ENCODE assay signal across 27 mouse cellular contexts in the genomic region with DNA sequence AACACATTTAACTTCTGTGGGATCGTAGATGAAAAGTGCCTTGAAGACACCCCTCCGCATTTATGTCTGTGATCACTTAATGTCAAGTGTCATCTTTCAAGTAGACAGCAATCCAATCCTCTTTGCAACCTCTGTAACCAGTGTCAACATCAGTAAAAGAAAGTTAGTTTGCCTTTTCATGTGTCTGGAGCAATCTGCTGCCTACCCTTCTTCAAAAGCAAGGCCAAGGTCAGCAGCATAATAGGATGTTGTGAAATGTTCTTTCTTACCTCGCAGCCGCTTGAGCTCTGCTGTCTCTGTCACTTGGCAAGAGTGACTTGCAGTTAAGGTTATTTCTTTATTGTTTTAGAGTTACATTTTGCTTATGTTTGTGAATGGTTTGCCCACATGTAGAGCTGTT.
"Had no signal": no experiment of that assay in that cellular context is flagged by ENCODE, and none has a peak within 500 bp of the region (broad histone marks: within the 10 kb centered on the region; RNA-seq: fewer than 3 reads in every experiment).

No protein-coding gene starts in this region.

- H3K4me3 ChIP-seq: heart, embryonic 10.5 days; heart, embryonic 12.5 days; hindbrain, embryonic 10.5 days; hindbrain, embryonic 12.5 days; kidney, embryonic 15.5 days; left cerebral cortex, adult 2 months; limb, embryonic 10.5 days; limb, embryonic 12.5 days; liver, embryonic 13.5 days had no signal

- H3K9ac ChIP-seq: heart, embryonic 12.5 days; hindbrain, embryonic 12.5 days; hindbrain, embryonic 14.5 days; kidney, embryonic 15.5 days; limb, embryonic 12.5 days; liver, embryonic 13.5 days had no signal

- H3K27ac ChIP-seq: heart, embryonic 10.5 days; hindbrain, embryonic 10.5 days; hindbrain, embryonic 12.5 days; hindbrain, embryonic 14.5 days; kidney, embryonic 15.5 days; kidney, postnatal 0 days; left cerebral cortex, adult 2 months; limb, embryonic 10.5 days; limb, embryonic 12.5 days; liver, embryonic 13.5 days had no signal

- ATAC-seq: hindbrain, embryonic 16.5 days; intestine, embryonic 16.5 days had no signal

- H3K27me3 ChIP-seq: heart, embryonic 12.5 days; hindbrain, embryonic 12.5 days; limb, embryonic 12.5 days; liver, embryonic 13.5 days had no signal

- H3K9me3 ChIP-seq: heart, embryonic 10.5 days; heart, embryonic 12.5 days; hindbrain, embryonic 10.5 days; hindbrain, embryonic 12.5 days; kidney, embryonic 15.5 days; limb, embryonic 10.5 days; limb, embryonic 12.5 days; liver, embryonic 13.5 days had no signal

- H3K4me2 ChIP-seq: heart, embryonic 12.5 days; hindbrain, embryonic 12.5 days; hindbrain, embryonic 14.5 days; kidney, embryonic 15.5 days; limb, embryonic 12.5 days; liver, embryonic 11.5 days; liver, embryonic 13.5 days had no signal

- H3K4me1 ChIP-seq: heart, embryonic 10.5 days; heart, embryonic 12.5 days; hindbrain, embryonic 10.5 days; hindbrain, embryonic 12.5 days; limb, embryonic 12.5 days had no signal

- DNase-seq: gastrocnemius, postnatal 10 days; gastrocnemius, postnatal 25 days; heart, adult 18-20 months; heart, postnatal 10 days; heart, postnatal 4 days; kidney, adult 11 months; kidney, adult 2 months; kidney, adult 9 months; kidney, postnatal 14 days; kidney, postnatal 36 days; layer of hippocampus, adult 9-11 months; layer of hippocampus, postnatal 36 days; liver; liver, embryonic 13.5 days had no signal

- H3K36me3 ChIP-seq: heart, embryonic 10.5 days; heart, embryonic 12.5 days; hindbrain, embryonic 10.5 days; hindbrain, embryonic 12.5 days; kidney, embryonic 15.5 days; limb, embryonic 10.5 days; limb, embryonic 12.5 days; liver, embryonic 13.5 days had no signal
